Mouse (Mus musculus) stomach, embryonic 16.5 days (tissue): ENCODE measurements around the gene Pgs1. TPM values are rescaled to one million over a fixed set of nuclear protein-coding genes. Genes with fewer than 3 reads are reported as not detected.

Source experiments
- ATAC-seq: fragments of 200-750 bp; cut with Nextera tagmentation; 2 replicates; pipeline ENCODE4 v1.8.0; 2017; ENCODE audit warnings: moderate number of reproducible peaks, moderate TSS enrichment; ENCODE audit not compliant: insufficient read depth, low FRiP score
- H3K27ac ChIP-seq: fragments of 300-500 bp; sonication (generic); 2 replicates; pipeline ENCODE4 v1.5.1; 2014; ENCODE audit warnings: low read length
- H3K27me3 ChIP-seq: fragments of 300-500 bp; sonication (generic); 2 replicates; pipeline ENCODE4 v1.6.1; 2014; ENCODE audit warnings: low read length, control low read depth, mixed read lengths; ENCODE audit not compliant: control insufficient read depth, insufficient read depth
- H3K36me3 ChIP-seq: fragments of 300-500 bp; sonication (generic); 2 replicates; pipeline ENCODE4 v1.6.1; 2014; ENCODE audit warnings: low read length; ENCODE audit not compliant: control insufficient read depth, insufficient read depth
- H3K4me1 ChIP-seq: fragments of 300-500 bp; sonication (generic); 2 replicates; pipeline ENCODE4 v1.6.1; 2014; ENCODE audit warnings: low read length, control low read depth, mixed read lengths; ENCODE audit not compliant: control insufficient read depth, insufficient read depth
- H3K4me2 ChIP-seq: fragments of 300-500 bp; sonication (generic); 2 replicates; pipeline ENCODE4 v1.6.1; 2014; ENCODE audit warnings: low read depth, low read length, mixed read lengths
- H3K4me3 ChIP-seq: fragments of 300-500 bp; sonication (generic); replicated peaks from 2 replicates; pipeline ENCODE4 v1.5.1; 2014; ENCODE audit warnings: mild to moderate bottlenecking, low read length
- H3K9ac ChIP-seq: fragments of 300-500 bp; sonication (generic); 2 replicates; pipeline ENCODE4 v1.6.1; 2014; ENCODE audit warnings: low read length
- H3K9me3 ChIP-seq: fragments of 300-500 bp; sonication (generic); replicated peaks from 2 replicates; pipeline ENCODE4 v1.6.1; 2016; ENCODE audit warnings: low read length, control low read depth; ENCODE audit not compliant: control insufficient read depth
- whole genome bisulfite sequencing: fragments of 180-500 bp; shearing (Covaris S2); extraction: QIAGEN DNeasy Blood & Tissue Kit; methylation state at CpG from one replicate; pipeline ENCODE4 v1.1.7; 2014; 5-methylcytosine and 5-hydroxymethylcytosine counted together
- microRNA-seq: library from miRNA; unstranded; fragments of <30 nt; microRNA quantifications from one replicate; pipeline ENCODE4, GENCODE M21; 2016
- polyA plus RNA-seq: library from polyadenylated mRNA; unstranded; fragments of >200 nt; fragmentation: Nextera tagmentation; extraction: Ambion mirVana; gene quantifications from 2 replicates; pipeline ENCODE4 v1.2.1, GENCODE M21; 2015

The Pgs1 gene
- polyA plus RNA-seq, 1 experiment from 2014 or later: 32.1 TPM

- Histone ChIP-seq H3K27me3 (no peaks in the 10 kb centered on the region), H3K4me3 (no peak overlapping the region), H3K27ac (no peak overlapping the region), H3K4me1 (peaks cover 16% of the 10 kb centered on the region), H3K9ac (no peak overlapping the region), H3K36me3 (no peaks in the 10 kb centered on the region), H3K9me3 (no peaks in the 10 kb centered on the region), H3K4me2 (no peak overlapping the region)
- no peak for ATAC-seq
- WGBS: 54% methylated on average over 16 of the region's 16 CpGs
These were observed 82.8 kb downstream of the Pgs1 start for GRCm38 (mm10) chr11:118068812-118069332.

GRCm38 (mm10) chr11:118071227-118071912 is 85.3 kb downstream of the Pgs1 start:
- 33% methylated on average over 11 of the region's 11 CpGs for WGBS
- Histone ChIP-seq H3K36me3 (no peaks in the 10 kb centered on the region), H3K9me3 (no peaks in the 10 kb centered on the region), H3K27me3 (no peaks in the 10 kb centered on the region), H3K4me3 (no peak overlapping the region), H3K4me1 (peaks cover 27% of the 10 kb centered on the region), H3K27ac (peak overlapping the region; percentile 70), H3K4me2 (peak overlapping the region; percentile 13; the same call in 1 of the 2 replicates), H3K9ac (no peak overlapping the region; the same call in 1 of the 2 replicates)
- ATAC-seq: no peak

Small RNA genes lying within 50 kb of the gene (microRNA-seq; reads per million reads assigned to microRNA genes)
- not detected for gene Mir6933

Other genes starting within 250 kb of the Pgs1 start
- 3.2 and 3.7 TPM in 2 replicates for gene Tmc8, start 204.2 kb upstream of the Pgs1 start, polyA plus RNA-seq
- 31.6 and 36.8 TPM in 2 replicates for gene Tmc6, start 204.1 kb upstream of the Pgs1 start, polyA plus RNA-seq
- gene 6030468B19Rik, start 188.6 kb upstream of the Pgs1 start, polyA plus RNA-seq: 2.5 and 4.7 TPM in 2 replicates
- gene Gm20708, start 176.6 kb upstream of the Pgs1 start, polyA plus RNA-seq: 0.16 and 0.68 TPM in 2 replicates
- gene Syngr2, start 176.6 kb upstream of the Pgs1 start, polyA plus RNA-seq: 129 and 157 TPM in 2 replicates
- gene Afmid, start 160.4 kb upstream of the Pgs1 start, polyA plus RNA-seq: 6.8 and 8.5 TPM in 2 replicates
- 120 and 128 TPM in 2 replicates for gene Tk1, start 160.2 kb upstream of the Pgs1 start, polyA plus RNA-seq
- 230 and 247 TPM in 2 replicates for gene Birc5, start 137.0 kb upstream of the Pgs1 start, polyA plus RNA-seq
- gene Tmem235, start 125.5 kb upstream of the Pgs1 start, polyA plus RNA-seq: not detected in 2 replicates
- gene Tha1, start 112.8 kb upstream of the Pgs1 start, polyA plus RNA-seq: 6.8 and 8.2 TPM in 2 replicates
- 16.1 and 17.4 TPM in 2 replicates for gene Socs3, start 16.2 kb upstream of the Pgs1 start, polyA plus RNA-seq
- gene Dnah17, start 144.3 kb downstream of the Pgs1 start, polyA plus RNA-seq: 0.13 and 0.14 TPM in 2 replicates